Mouse (Mus musculus): ENCODE data around the gene Rbfox3. TPM values are rescaled to one million over a fixed set of nuclear protein-coding genes. Genes with fewer than 3 reads are reported as not detected.

Rbfox3 gene
- polyA plus RNA-seq, 1 experiment from 2014 or later: 12.6 TPM

GRCm38 (mm10) chr11:118471676-118472075 is 439.7 kb downstream of the Rbfox3 start:
- no peak for ATAC-seq (ENCODE audit: low FRiP score)
- Histone ChIP-seq H3K4me1 (replicated peaks; ENCODE audit: control insufficient read depth, insufficient read depth, low read length) (0 out of 2 replicates have a peak, but pooled peaks cover 3% of the 10 kb centered on the region), H3K4me2 (replicated peaks; ENCODE audit: low read depth, low read length) (no peak overlapping the region), H3K27ac (ENCODE audit: low read depth, low read length) (no peak overlapping the region), H3K9me3 (ENCODE audit: control insufficient read depth, low read length) (no peaks in the 10 kb centered on the region), H3K36me3 (ENCODE audit: control insufficient read depth, insufficient read depth, low read length) (no peaks in the 10 kb centered on the region), H3K9ac (ENCODE audit: low read depth, low read length) (no peak overlapping the region), H3K27me3 (ENCODE audit: control insufficient read depth, insufficient read depth, low read length) (no peaks in the 10 kb centered on the region), H3K4me3 (ENCODE audit: low read depth, low read length) (no peak overlapping the region)
- DNase-seq (ENCODE audit: low spot score): no peak
- WGBS: 54% methylated on average over 13 of the region's 13 CpGs

GRCm38 (mm10) chr11:118470234-118470966 is 441.0 kb downstream of the Rbfox3 start:
- Histone ChIP-seq H3K4me2 (replicated peaks; ENCODE audit: low read depth, low read length) (no peak overlapping the region), H3K9me3 (ENCODE audit: control insufficient read depth, low read length) (no peaks in the 10 kb centered on the region), H3K9ac (ENCODE audit: low read depth, low read length) (no peak overlapping the region), H3K27ac (ENCODE audit: low read depth, low read length) (peak overlapping the region; percentile 53), H3K4me3 (ENCODE audit: low read depth, low read length) (no peak overlapping the region), H3K27me3 (ENCODE audit: control insufficient read depth, insufficient read depth, low read length) (no peaks in the 10 kb centered on the region), H3K36me3 (ENCODE audit: control insufficient read depth, insufficient read depth, low read length) (no peaks in the 10 kb centered on the region), H3K4me1 (replicated peaks; ENCODE audit: control insufficient read depth, insufficient read depth, low read length) (0 out of 2 replicates have a peak, but pooled peaks cover 3% of the 10 kb centered on the region)
- 38% methylated on average over 12 of the region's 12 CpGs for WGBS
- ATAC-seq (ENCODE audit: low FRiP score): 0 out of 2 replicates have a peak, but pooled peaks have one; percentile 35
- DNase-seq (ENCODE audit: low spot score): peak; percentile 44

- Histone ChIP-seq H3K27me3 (ENCODE audit: control insufficient read depth, insufficient read depth, low read length) (no peaks in the 10 kb centered on the region), H3K4me2 (replicated peaks; ENCODE audit: low read depth, low read length) (no peak overlapping the region), H3K27ac (ENCODE audit: low read depth, low read length) (peak overlapping the region; percentile 53), H3K9me3 (ENCODE audit: control insufficient read depth, low read length) (no peaks in the 10 kb centered on the region), H3K4me1 (replicated peaks; ENCODE audit: control insufficient read depth, insufficient read depth, low read length) (0 out of 2 replicates have a peak, but pooled peaks cover 3% of the 10 kb centered on the region), H3K4me3 (ENCODE audit: low read depth, low read length) (no peak overlapping the region), H3K9ac (ENCODE audit: low read depth, low read length) (no peak overlapping the region), H3K36me3 (ENCODE audit: control insufficient read depth, insufficient read depth, low read length) (no peaks in the 10 kb centered on the region)
- 83% methylated on average over 10 of the region's 10 CpGs for WGBS
- DNase-seq (ENCODE audit: low spot score) (no peak), ATAC-seq (ENCODE audit: low FRiP score) (no peak)
These were observed 441.8 kb downstream of the Rbfox3 start for GRCm38 (mm10) chr11:118469509-118470160.

- Histone ChIP-seq H3K27me3 (ENCODE audit: control insufficient read depth, insufficient read depth, low read length) (no peaks in the 10 kb centered on the region), H3K9me3 (ENCODE audit: control insufficient read depth, low read length) (no peaks in the 10 kb centered on the region), H3K36me3 (ENCODE audit: control insufficient read depth, insufficient read depth, low read length) (no peaks in the 10 kb centered on the region), H3K4me1 (replicated peaks; ENCODE audit: control insufficient read depth, insufficient read depth, low read length) (0 out of 2 replicates have a peak, but pooled peaks cover 3% of the 10 kb centered on the region), H3K9ac (ENCODE audit: low read depth, low read length) (no peak overlapping the region), H3K4me3 (ENCODE audit: low read depth, low read length) (no peak overlapping the region), H3K27ac (ENCODE audit: low read depth, low read length) (no peak overlapping the region), H3K4me2 (replicated peaks; ENCODE audit: low read depth, low read length) (no peak overlapping the region)
- WGBS: 66% methylated on average over 11 of the region's 11 CpGs
- ATAC-seq (ENCODE audit: low FRiP score) (no peak), DNase-seq (ENCODE audit: low spot score) (no peak)
These were observed 443.9 kb downstream of the Rbfox3 start for GRCm38 (mm10) chr11:118467441-118468035.

GRCm38 (mm10) chr11:118460280-118460679 is 451.1 kb downstream of the Rbfox3 start:
- Histone ChIP-seq H3K27me3 (ENCODE audit: control insufficient read depth, insufficient read depth, low read length) (no peaks in the 10 kb centered on the region), H3K4me1 (replicated peaks; ENCODE audit: control insufficient read depth, insufficient read depth, low read length) (no peaks in the 10 kb centered on the region), H3K9me3 (ENCODE audit: control insufficient read depth, low read length) (no peaks in the 10 kb centered on the region), H3K27ac (ENCODE audit: low read depth, low read length) (no peak overlapping the region), H3K9ac (ENCODE audit: low read depth, low read length) (no peak overlapping the region), H3K36me3 (ENCODE audit: control insufficient read depth, insufficient read depth, low read length) (no peaks in the 10 kb centered on the region), H3K4me3 (ENCODE audit: low read depth, low read length) (no peak overlapping the region), H3K4me2 (replicated peaks; ENCODE audit: low read depth, low read length) (no peak overlapping the region)
- WGBS: 58% methylated on average over 6 of the region's 6 CpGs
- ATAC-seq (ENCODE audit: low FRiP score): no peak
- peak; percentile 42 for DNase-seq (ENCODE audit: low spot score)

GRCm38 (mm10) chr11:118459536-118459935 is 451.9 kb downstream of the Rbfox3 start:
- H3K4me1 ChIP-seq (replicated peaks; ENCODE audit: control insufficient read depth, insufficient read depth, low read length): no peaks in the 10 kb centered on the region
- no peaks in the 10 kb centered on the region for H3K9me3 ChIP-seq (ENCODE audit: control insufficient read depth, low read length)
- ATAC-seq (ENCODE audit: low FRiP score) (no peak), DNase-seq (ENCODE audit: low spot score) (no peak)
- H3K4me2 ChIP-seq (replicated peaks; ENCODE audit: low read depth, low read length): no peak overlapping the region
- no peak overlapping the region for H3K9ac ChIP-seq (ENCODE audit: low read depth, low read length)
- H3K36me3 ChIP-seq (ENCODE audit: control insufficient read depth, insufficient read depth, low read length): no peaks in the 10 kb centered on the region
- 67% methylated on average over 4 of the region's 4 CpGs for WGBS
- no peak overlapping the region for H3K4me3 ChIP-seq (ENCODE audit: low read depth, low read length)
- H3K27me3 ChIP-seq (ENCODE audit: control insufficient read depth, insufficient read depth, low read length): no peaks in the 10 kb centered on the region
- no peak overlapping the region for H3K27ac ChIP-seq (ENCODE audit: low read depth, low read length)

GRCm38 (mm10) chr11:118459051-118459450 is 452.3 kb downstream of the Rbfox3 start:
- Histone ChIP-seq H3K4me1 (replicated peaks; ENCODE audit: control insufficient read depth, insufficient read depth, low read length) (no peaks in the 10 kb centered on the region), H3K27ac (ENCODE audit: low read depth, low read length) (no peak overlapping the region), H3K4me3 (ENCODE audit: low read depth, low read length) (no peak overlapping the region), H3K27me3 (ENCODE audit: control insufficient read depth, insufficient read depth, low read length) (no peaks in the 10 kb centered on the region), H3K36me3 (ENCODE audit: control insufficient read depth, insufficient read depth, low read length) (no peaks in the 10 kb centered on the region), H3K4me2 (replicated peaks; ENCODE audit: low read depth, low read length) (no peak overlapping the region), H3K9me3 (ENCODE audit: control insufficient read depth, low read length) (no peaks in the 10 kb centered on the region), H3K9ac (ENCODE audit: low read depth, low read length) (no peak overlapping the region)
- no peak for DNase-seq (ENCODE audit: low spot score)
- no peak for ATAC-seq (ENCODE audit: low FRiP score)
- WGBS: 48% methylated on average over 8 of the region's 8 CpGs

GRCm38 (mm10) chr11:118456937-118457336 is 454.5 kb downstream of the Rbfox3 start:
- Histone ChIP-seq H3K9ac (ENCODE audit: low read depth, low read length) (no peak overlapping the region), H3K27ac (ENCODE audit: low read depth, low read length) (no peak overlapping the region), H3K27me3 (ENCODE audit: control insufficient read depth, insufficient read depth, low read length) (no peaks in the 10 kb centered on the region), H3K4me3 (ENCODE audit: low read depth, low read length) (no peak overlapping the region), H3K4me2 (replicated peaks; ENCODE audit: low read depth, low read length) (no peak overlapping the region), H3K9me3 (ENCODE audit: control insufficient read depth, low read length) (no peaks in the 10 kb centered on the region), H3K4me1 (replicated peaks; ENCODE audit: control insufficient read depth, insufficient read depth, low read length) (no peaks in the 10 kb centered on the region), H3K36me3 (ENCODE audit: control insufficient read depth, insufficient read depth, low read length) (no peaks in the 10 kb centered on the region)
- WGBS: 86% methylated on average over 11 of the region's 11 CpGs
- no peak for ATAC-seq (ENCODE audit: low FRiP score)
- DNase-seq (ENCODE audit: low spot score): no peak

Measured in hindbrain, embryonic 11.5 days (tissue).